Mouse (Mus musculus) lung, postnatal 0 days (tissue): Measurements from ENCODE around the gene Ppp2r3a. TPM values are rescaled to one million over a fixed set of nuclear protein-coding genes. Genes with fewer than 3 reads are reported as not detected.

Source experiments
- ATAC-seq: fragments of 200-750 bp; cut with Nextera tagmentation; 2 replicates; pipeline ENCODE4 v1.8.0; 2017; ENCODE audit warnings: moderate library complexity
- DNase-seq: peaks from one replicate; pipeline ENCODE4 v3.0.0-alpha.2; 2016; ENCODE audit warnings: low spot score
- H3K27ac ChIP-seq: fragments of 300-500 bp; sonication (generic); 2 replicates; pipeline ENCODE4 v1.5.1; 2014; ENCODE audit warnings: antibody characterized with exemption, mild to moderate bottlenecking, low read length, mixed read lengths
- H3K27me3 ChIP-seq: fragments of 300-500 bp; sonication (generic); replicated peaks from 2 replicates; pipeline ENCODE4 v1.6.1; 2014; ENCODE audit warnings: low read length, mixed read lengths; ENCODE audit not compliant: insufficient read depth
- H3K36me3 ChIP-seq: fragments of 300-500 bp; sonication (generic); 2 replicates; pipeline ENCODE4 v1.6.1; 2014; ENCODE audit warnings: low read length, mixed read lengths; ENCODE audit not compliant: insufficient read depth
- H3K4me1 ChIP-seq: fragments of 300-500 bp; sonication (generic); 2 replicates; pipeline ENCODE4 v1.6.1; 2014; ENCODE audit warnings: antibody characterized with exemption, low read depth, low read length, mixed read lengths; ENCODE audit not compliant: insufficient read depth
- H3K4me2 ChIP-seq: fragments of 300-500 bp; sonication (generic); replicated peaks from 2 replicates; pipeline ENCODE4 v1.6.1; 2014; ENCODE audit warnings: low read depth, mild to moderate bottlenecking, low read length, moderate library complexity, mixed read lengths
- H3K4me3 ChIP-seq: fragments of 300-500 bp; sonication (generic); 2 replicates; pipeline ENCODE4 v1.5.1; 2014; ENCODE audit warnings: low read depth, low read length
- H3K9ac ChIP-seq: fragments of 300-500 bp; sonication (generic); replicated peaks from 2 replicates; pipeline ENCODE4 v1.6.1; 2014; ENCODE audit warnings: low read depth, mild to moderate bottlenecking
- H3K9me3 ChIP-seq: fragments of 300-500 bp; sonication (generic); 2 replicates; pipeline ENCODE4 v1.6.1; 2016; ENCODE audit warnings: low read length, mixed read lengths
- CTCF ChIP-seq: IDR thresholded peaks from 2 replicates; pipeline ENCODE4 v1.5.1; 2016; ENCODE audit warnings: antibody characterized with exemption, mild to moderate bottlenecking
- EP300 ChIP-seq: IDR thresholded peaks from 2 replicates; pipeline ENCODE4 v1.6.1; 2016; ENCODE audit warnings: antibody characterized with exemption, mild to moderate bottlenecking, control low read depth
- WGBS: fragments of 180-500 bp; shearing (Covaris S2); extraction: QIAGEN DNeasy Blood & Tissue Kit; methylation state at CpG from one replicate; pipeline ENCODE4 v1.1.7; 2014; 5-methylcytosine and 5-hydroxymethylcytosine counted together
- polyA plus RNA-seq: library from polyadenylated mRNA; unstranded; fragments of >200 nt; fragmentation: Nextera tagmentation; extraction: Ambion mirVana; gene quantifications from 2 replicates; pipeline ENCODE4 v1.2.1, GENCODE M21; 2015

Ppp2r3a gene
- polyA plus RNA-seq, 1 experiment from 2014 or later, result 7.2 TPM

GRCm38 (mm10) chr9:101057156-101057555 lies 194.4 kb downstream of the Ppp2r3a start:
- ATAC-seq (no peak), DNase-seq (no peak)
- 93% methylated on average over 4 of the region's 4 CpGs for WGBS
- Histone ChIP-seq H3K9me3 (no peaks in the 10 kb centered on the region), H3K27ac (no peak overlapping the region), H3K36me3 (no peaks in the 10 kb centered on the region), H3K4me1 (no peaks in the 10 kb centered on the region), H3K9ac (no peak overlapping the region), H3K4me2 (no peak overlapping the region), H3K4me3 (no peak overlapping the region), H3K27me3 (no peaks in the 10 kb centered on the region)
- no peak for TF ChIP-seq CTCF
- no peak for TF ChIP-seq EP300

Other genes with a start within 250 kb of the Ppp2r3a start
- gene Pccb, start 216.9 kb downstream of the Ppp2r3a start, polyA plus RNA-seq, result 19.7 and 19.8 TPM in 2 replicates
- gene Msl2, start 177.7 kb downstream of the Ppp2r3a start, polyA plus RNA-seq, result 5.0 and 5.8 TPM in 2 replicates